ENCODE assay signal across 8 mouse cellular contexts in genomic region chr3:99885187-99885811, GRCm38 (mm10). TPM values are rescaled to one million over a fixed set of nuclear protein-coding genes. Genes with fewer than 3 reads are reported as not detected.
DNase-seq lines count a peak whose midpoint lies in the region; ATAC-seq and TF ChIP-seq lines count a peak whose summit lies in the region.

Gene Spag17, plus strand, starts transcription at chr3:99885406.

- H3K36me3 ChIP-seq in limb, embryonic 14.5 days (ENCODE audit: control insufficient read depth, insufficient read depth, low read length) = no peaks in the 10 kb centered on the region
- H3K36me3 ChIP-seq in stomach, embryonic 14.5 days (ENCODE audit: control insufficient read depth, insufficient read depth, low read length) = no peaks in the 10 kb centered on the region

- no peak within 1 kb of the TSS for H3K4me3 ChIP-seq in limb, embryonic 14.5 days (replicated peaks; ENCODE audit: low read length)
- no peak within 1 kb of the TSS for H3K4me3 ChIP-seq in stomach, embryonic 14.5 days (ENCODE audit: low read depth, low read length)

- H3K27ac ChIP-seq in limb, embryonic 14.5 days (replicated peaks; ENCODE audit: low read depth, low read length) = no peak within 1 kb of the TSS
- H3K27ac ChIP-seq in stomach, embryonic 14.5 days (ENCODE audit: low read length) = no peak within 1 kb of the TSS

- H3K9me3 ChIP-seq in limb, embryonic 14.5 days (ENCODE audit: control insufficient read depth, low read length) = no peaks in the 10 kb centered on the region
- H3K9me3 ChIP-seq in stomach, embryonic 14.5 days (ENCODE audit: control insufficient read depth, low read depth, low read length) = no peaks in the 10 kb centered on the region

- 31% methylated on average over 16 of the region's 16 CpGs for WGBS in limb, embryonic 14.5 days
- WGBS in stomach, embryonic 14.5 days = 32% methylated on average over 16 of the region's 16 CpGs

- H3K9ac ChIP-seq in limb, embryonic 14.5 days (ENCODE audit: low read depth, low read length, severe bottlenecking) = no peak within 1 kb of the TSS
- H3K9ac ChIP-seq in stomach, embryonic 14.5 days (replicated peaks; ENCODE audit: low read depth, low read length) = no peak within 1 kb of the TSS

- no peak for ATAC-seq in limb, embryonic 14.5 days (ENCODE audit: low FRiP score, low read depth)
- ATAC-seq in stomach, embryonic 14.5 days (ENCODE audit: insufficient number of reproducible peaks, insufficient read depth, low FRiP score, low read depth) = peak; percentile 78

- H3K4me2 ChIP-seq in limb, embryonic 14.5 days (replicated peaks; ENCODE audit: low read depth, low read length, severe bottlenecking) = 0 out of 2 replicates have a peak within 1 kb of the TSS, but pooled peaks have one; percentile 9
- H3K4me2 ChIP-seq in stomach, embryonic 14.5 days (replicated peaks; ENCODE audit: low read depth, low read length) = no peak within 1 kb of the TSS

- DNase-seq in kidney, adult 11 months = peak; percentile 4
- DNase-seq in kidney, adult 9 months = no peak
- peak; percentile 19 for DNase-seq in embryo, embryonic 9.5 days (ENCODE audit: extremely low spot score)
- peak; percentile 66 for DNase-seq in heart, postnatal 4 days
- DNase-seq in limb, embryonic 14.5 days (ENCODE audit: low spot score) = peak; percentile 75
- no peak for DNase-seq in spleen, postnatal 14 days (ENCODE audit: low spot score in 2 of 2)
- DNase-seq in thymus, postnatal 4 days = no peak

- H3K27me3 ChIP-seq in limb, embryonic 14.5 days (ENCODE audit: control insufficient read depth, insufficient read depth, low read length) = no peaks in the 10 kb centered on the region
- H3K27me3 ChIP-seq in stomach, embryonic 14.5 days (ENCODE audit: control insufficient read depth, insufficient read depth, low read length) = no peaks in the 10 kb centered on the region

- peaks cover 3% of the 10 kb centered on the region; the same call in 1 of the 2 replicates for H3K4me1 ChIP-seq in limb, embryonic 14.5 days (ENCODE audit: control insufficient read depth, insufficient read depth, low read length)
- no peaks in the 10 kb centered on the region for H3K4me1 ChIP-seq in stomach, embryonic 14.5 days (ENCODE audit: control insufficient read depth, insufficient read depth, low read length)

- TF ChIP-seq POLR2A in limb, embryonic 14.5 days (IDR thresholded peaks at IDR 0.05; ENCODE audit: borderline replicate concordance, extremely low read depth, insufficient read depth, insufficient read length) = no peak

RNA-seq across cellular contexts. Expression of gene Spag17, which starts in this region (rescaled TPM):
- total RNA-seq in heart, postnatal 4 days (2021) = not detected
- 0.73 and 0.88 TPM in 2 replicates for polyA plus RNA-seq in limb, embryonic 14.5 days (2012; rRNA removed)
- 0.74 and 1.9 TPM in 2 replicates for polyA plus RNA-seq in limb, embryonic 14.5 days (2014; fragmentation: Nextera tagmentation; extraction: Ambion mirVana)
- 0.24 TPM in 1 of 2 replicates, not detected in the other for polyA plus RNA-seq in stomach, embryonic 14.5 days (2014; fragmentation: Nextera tagmentation; extraction: Ambion mirVana)

Comparison
In these comparisons a context has a peak if more than half of its experiments do, and no peak if none do; other contexts are left out.
1. DNase-seq: peak in kidney, adult 11 months (single experiment), embryo, embryonic 9.5 days (single experiment) and limb, embryonic 14.5 days (single experiment); none in kidney, adult 9 months (single experiment), spleen, postnatal 14 days (0 of 2) and thymus, postnatal 4 days (single experiment).
2. Peak in DNase-seq in heart, postnatal 4 days; RNA of the gene not detected or under 1 TPM.
3. Peak in ATAC-seq in stomach, embryonic 14.5 days; RNA of the gene not detected or under 1 TPM.